Mouse (Mus musculus): ENCODE data around the gene Car14. TPM values are rescaled to one million over a fixed set of nuclear protein-coding genes. Genes with fewer than 3 reads are reported as not detected.

Car14 gene
- total and polyA plus RNA-seq, 2 experiments from 2014 or later: 126 to 137 TPM

DNA sequence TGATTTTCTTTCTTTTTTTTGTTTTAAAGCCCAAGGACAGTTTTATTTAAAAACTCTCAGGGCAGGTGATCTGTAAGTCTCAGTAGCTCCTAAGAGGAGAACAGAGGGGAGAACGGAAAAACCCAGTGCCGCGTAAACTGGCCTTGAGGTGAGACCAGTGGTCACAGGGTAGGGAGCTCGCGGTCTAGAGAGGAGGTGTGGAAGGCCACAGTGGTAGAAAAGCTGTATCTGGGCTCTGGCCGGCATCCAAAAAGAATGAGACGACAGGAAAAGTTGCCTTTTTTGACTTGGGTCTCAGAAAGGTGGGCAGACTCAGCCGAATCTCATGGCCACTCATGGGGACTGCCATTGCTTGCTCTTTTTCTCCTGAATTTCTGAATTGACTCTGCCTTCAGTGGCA is 33.7 kb upstream of the Car14 start:
- no peaks in the 10 kb centered on the region for H3K27me3 ChIP-seq (ENCODE audit: control insufficient read depth, insufficient read depth, low read length)
- no peak overlapping the region for H3K4me2 ChIP-seq (ENCODE audit: low read depth, low read length)
- TF ChIP-seq EP300 (IDR thresholded peaks at IDR 0.05; ENCODE audit: low read depth) (no peak), CTCF (IDR thresholded peaks at IDR 0.05; ENCODE audit: low read depth) (no peak)
- H3K4me1 ChIP-seq (ENCODE audit: control insufficient read depth, insufficient read depth): no peaks in the 10 kb centered on the region
- WGBS: 98% methylated on average over 8 of the region's 8 CpGs
- DNase-seq (ENCODE audit: low spot score) (no peak), ATAC-seq (ENCODE audit: insufficient read depth, low read depth) (no peak)
- no peak overlapping the region for H3K4me3 ChIP-seq (ENCODE audit: low read depth, low read length)
- peaks cover 91% of the 10 kb centered on the region for H3K36me3 ChIP-seq (replicated peaks; ENCODE audit: control insufficient read depth, insufficient read depth, low read length)
- no peak overlapping the region for H3K9ac ChIP-seq (replicated peaks; ENCODE audit: low read depth, low read length)
- no peak overlapping the region for H3K27ac ChIP-seq (ENCODE audit: low read depth)
- H3K9me3 ChIP-seq (replicated peaks; ENCODE audit: control insufficient read depth, low read length): no peaks in the 10 kb centered on the region

- H3K27ac ChIP-seq (ENCODE audit: low read depth): no peak overlapping the region
- peaks cover 6% of the 10 kb centered on the region; the same call in 1 of the 2 replicates for H3K4me1 ChIP-seq (ENCODE audit: control insufficient read depth, insufficient read depth)
- no peak overlapping the region for H3K9ac ChIP-seq (replicated peaks; ENCODE audit: low read depth, low read length)
- TF ChIP-seq CTCF (IDR thresholded peaks at IDR 0.05; ENCODE audit: low read depth) (no peak), EP300 (IDR thresholded peaks at IDR 0.05; ENCODE audit: low read depth) (no peak)
- WGBS: 77% methylated on average over 1 of the region's 1 CpGs
- no peak for ATAC-seq (ENCODE audit: insufficient read depth, low read depth)
- H3K4me3 ChIP-seq (ENCODE audit: low read depth, low read length): no peak overlapping the region
- H3K27me3 ChIP-seq (ENCODE audit: control insufficient read depth, insufficient read depth, low read length): no peaks in the 10 kb centered on the region
- no peaks in the 10 kb centered on the region for H3K9me3 ChIP-seq (replicated peaks; ENCODE audit: control insufficient read depth, low read length)
- no peak overlapping the region for H3K4me2 ChIP-seq (ENCODE audit: low read depth, low read length)
- peaks cover 57% of the 10 kb centered on the region for H3K36me3 ChIP-seq (replicated peaks; ENCODE audit: control insufficient read depth, insufficient read depth, low read length)
- DNase-seq (ENCODE audit: low spot score): no peak
These were observed 30.0 kb upstream of the Car14 start for GRCm38 (mm10) chr3:95934448-95934847.

- Histone ChIP-seq H3K9me3 (replicated peaks; ENCODE audit: control insufficient read depth, low read length) (no peaks in the 10 kb centered on the region), H3K4me2 (ENCODE audit: low read depth, low read length) (no peak overlapping the region), H3K36me3 (replicated peaks; ENCODE audit: control insufficient read depth, insufficient read depth, low read length) (peaks cover 45% of the 10 kb centered on the region), H3K9ac (replicated peaks; ENCODE audit: low read depth, low read length) (no peak overlapping the region), H3K27me3 (ENCODE audit: control insufficient read depth, insufficient read depth, low read length) (no peaks in the 10 kb centered on the region), H3K27ac (ENCODE audit: low read depth) (no peak overlapping the region), H3K4me3 (ENCODE audit: low read depth, low read length) (no peak overlapping the region), H3K4me1 (ENCODE audit: control insufficient read depth, insufficient read depth) (peaks cover 6% of the 10 kb centered on the region; the same call in 1 of the 2 replicates)
- DNase-seq (ENCODE audit: low spot score) (no peak), ATAC-seq (ENCODE audit: insufficient read depth, low read depth) (no peak)
- no peak for TF ChIP-seq CTCF (IDR thresholded peaks at IDR 0.05; ENCODE audit: low read depth)
- TF ChIP-seq EP300 (IDR thresholded peaks at IDR 0.05; ENCODE audit: low read depth): no peak
- 88% methylated on average over 7 of the region's 7 CpGs for WGBS
These were observed 28.7 kb upstream of the Car14 start for GRCm38 (mm10) chr3:95933111-95933750.

- Histone ChIP-seq H3K36me3 (replicated peaks; ENCODE audit: control insufficient read depth, insufficient read depth, low read length) (peaks cover 38% of the 10 kb centered on the region), H3K4me1 (ENCODE audit: control insufficient read depth, insufficient read depth) (peaks cover 6% of the 10 kb centered on the region; the same call in 1 of the 2 replicates), H3K27ac (ENCODE audit: low read depth) (no peak overlapping the region), H3K9me3 (replicated peaks; ENCODE audit: control insufficient read depth, low read length) (no peaks in the 10 kb centered on the region), H3K4me2 (ENCODE audit: low read depth, low read length) (no peak overlapping the region), H3K9ac (replicated peaks; ENCODE audit: low read depth, low read length) (no peak overlapping the region), H3K4me3 (ENCODE audit: low read depth, low read length) (no peak overlapping the region), H3K27me3 (ENCODE audit: control insufficient read depth, insufficient read depth, low read length) (no peaks in the 10 kb centered on the region)
- ATAC-seq (ENCODE audit: insufficient read depth, low read depth) (no peak), DNase-seq (ENCODE audit: low spot score) (no peak)
- 88% methylated on average over 7 of the region's 7 CpGs for WGBS
- no peak for TF ChIP-seq CTCF (IDR thresholded peaks at IDR 0.05; ENCODE audit: low read depth)
- no peak for TF ChIP-seq EP300 (IDR thresholded peaks at IDR 0.05; ENCODE audit: low read depth)
These were observed 28.1 kb upstream of the Car14 start for GRCm38 (mm10) chr3:95932566-95932965.

GRCm38 (mm10) chr3:95932157-95932556 is 27.7 kb upstream of the Car14 start:
- Histone ChIP-seq H3K9ac (replicated peaks; ENCODE audit: low read depth, low read length) (no peak overlapping the region), H3K4me1 (ENCODE audit: control insufficient read depth, insufficient read depth) (peaks cover 6% of the 10 kb centered on the region; the same call in 1 of the 2 replicates), H3K36me3 (replicated peaks; ENCODE audit: control insufficient read depth, insufficient read depth, low read length) (peaks cover 34% of the 10 kb centered on the region), H3K27me3 (ENCODE audit: control insufficient read depth, insufficient read depth, low read length) (no peaks in the 10 kb centered on the region), H3K4me2 (ENCODE audit: low read depth, low read length) (no peak overlapping the region), H3K9me3 (replicated peaks; ENCODE audit: control insufficient read depth, low read length) (no peaks in the 10 kb centered on the region), H3K4me3 (ENCODE audit: low read depth, low read length) (no peak overlapping the region), H3K27ac (ENCODE audit: low read depth) (no peak overlapping the region)
- WGBS: 54% methylated on average over 1 of the region's 1 CpGs
- DNase-seq (ENCODE audit: low spot score) (no peak), ATAC-seq (ENCODE audit: insufficient read depth, low read depth) (no peak)
- no peak for TF ChIP-seq CTCF (IDR thresholded peaks at IDR 0.05; ENCODE audit: low read depth)
- no peak for TF ChIP-seq EP300 (IDR thresholded peaks at IDR 0.05; ENCODE audit: low read depth)

DNA sequence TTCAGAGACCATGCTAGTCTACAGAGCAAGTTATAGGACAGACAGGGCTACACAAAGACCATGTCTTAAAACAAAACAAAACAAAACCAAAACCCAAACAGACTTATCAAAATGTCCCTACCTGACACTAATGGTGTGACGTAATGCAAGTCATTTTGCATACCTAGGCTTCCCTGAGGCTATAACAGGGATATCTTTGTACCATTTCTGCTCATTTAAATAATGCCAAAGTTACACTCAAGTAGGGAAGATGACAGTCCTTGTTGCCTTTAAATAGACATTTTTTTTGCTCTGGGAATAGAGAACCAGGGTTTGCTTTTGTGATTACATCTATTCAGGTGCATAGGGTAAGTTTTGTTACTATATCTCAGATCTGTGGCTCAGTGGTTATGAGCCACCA is 27.0 kb upstream of the Car14 start:
- Histone ChIP-seq H3K4me2 (ENCODE audit: low read depth, low read length) (no peak overlapping the region), H3K36me3 (replicated peaks; ENCODE audit: control insufficient read depth, insufficient read depth, low read length) (peaks cover 27% of the 10 kb centered on the region), H3K9ac (replicated peaks; ENCODE audit: low read depth, low read length) (no peak overlapping the region), H3K27ac (ENCODE audit: low read depth) (no peak overlapping the region), H3K27me3 (ENCODE audit: control insufficient read depth, insufficient read depth, low read length) (no peaks in the 10 kb centered on the region), H3K4me3 (ENCODE audit: low read depth, low read length) (no peak overlapping the region), H3K4me1 (ENCODE audit: control insufficient read depth, insufficient read depth) (peaks cover 6% of the 10 kb centered on the region; the same call in 1 of the 2 replicates), H3K9me3 (replicated peaks; ENCODE audit: control insufficient read depth, low read length) (no peaks in the 10 kb centered on the region)
- ATAC-seq (ENCODE audit: insufficient read depth, low read depth): no peak
- no peak for DNase-seq (ENCODE audit: low spot score)
- 93% methylated on average over 1 of the region's 1 CpGs for WGBS
- TF ChIP-seq CTCF (IDR thresholded peaks at IDR 0.05; ENCODE audit: low read depth): no peak
- TF ChIP-seq EP300 (IDR thresholded peaks at IDR 0.05; ENCODE audit: low read depth): no peak

All from heart, postnatal 0 days (tissue).